Mouse (Mus musculus) ES-Bruce4 (cell line): ENCODE measurements around the gene Lin9. TPM values are rescaled to one million over a fixed set of nuclear protein-coding genes. Genes with fewer than 3 reads are reported as not detected.

Experiments
- H3K27ac ChIP-seq: 2 replicates; pipeline ENCODE4 v1.5.1; 2012; ENCODE audit warnings: low read length, inconsistent platforms; ENCODE audit not compliant: insufficient read depth
- H3K27me3 ChIP-seq: 2 replicates; pipeline ENCODE4 v1.6.1; 2012; ENCODE audit warnings: mild to moderate bottlenecking, low read length, inconsistent platforms; ENCODE audit not compliant: control insufficient read depth, poor library complexity, insufficient read depth, severe bottlenecking
- H3K36me3 ChIP-seq: 2 replicates; pipeline ENCODE4 v1.6.1; 2012; ENCODE audit warnings: inconsistent platforms, mild to moderate bottlenecking, low read length, moderate library complexity; ENCODE audit not compliant: control insufficient read depth, poor library complexity, insufficient read depth, severe bottlenecking
- H3K4me1 ChIP-seq: one replicate; pipeline ENCODE4 v1.8.1; 2011; ENCODE audit warnings: low read length; ENCODE audit not compliant: control insufficient read depth, insufficient read depth
- H3K4me3 ChIP-seq: 2 replicates; pipeline ENCODE4 v1.5.1; 2011; ENCODE audit warnings: low read depth, mild to moderate bottlenecking, low read length
- H3K9ac ChIP-seq: 2 replicates; pipeline ENCODE4 v1.6.1; 2012; ENCODE audit warnings: low read depth, mild to moderate bottlenecking, inconsistent platforms; ENCODE audit not compliant: poor library complexity, severe bottlenecking
- H3K9me3 ChIP-seq: replicated peaks from 2 replicates; pipeline ENCODE4 v1.6.1; 2012; ENCODE audit warnings: mild to moderate bottlenecking, low read length, inconsistent platforms; ENCODE audit not compliant: control insufficient read depth, poor library complexity, insufficient read depth, severe bottlenecking
- CTCF ChIP-seq: IDR thresholded peaks from one replicate; pipeline ENCODE4 v1.8.1; 2011; ENCODE audit warnings: low read depth, low read length
- EP300 ChIP-seq: IDR thresholded peaks from 2 replicates; pipeline ENCODE4 v1.6.1; 2011; ENCODE audit warnings: low read depth, low read length; ENCODE audit not compliant: insufficient read depth
- POLR2A ChIP-seq: IDR thresholded peaks from one replicate; pipeline ENCODE4 v1.8.1; 2011; ENCODE audit warnings: low read length; ENCODE audit not compliant: insufficient read depth
- polyA plus RNA-seq: library from polyadenylated mRNA; stranded (reverse); fragments of >200 nt; gene quantifications from 2 replicates; pipeline ENCODE4 v1.2.4, GENCODE M21; 2011; ENCODE audit warnings: low read depth; ENCODE audit not compliant: missing spikeins, insufficient read depth, insufficient read length

Lin9 gene
- polyA plus RNA-seq, 1 experiment: 30.0 TPM

- TF ChIP-seq CTCF (no peak), EP300 (no peak), POLR2A (no peak)
- Histone ChIP-seq H3K36me3 (no peaks in the 10 kb centered on the region), H3K4me1 (no peaks in the 10 kb centered on the region), H3K9ac (peak overlapping the region; percentile 97), H3K4me3 (no peak overlapping the region; the same call in 1 of the 2 replicates), H3K27me3 (no peaks in the 10 kb centered on the region), H3K9me3 (no peaks in the 10 kb centered on the region), H3K27ac (peak overlapping the region; percentile 40)
Observed at GRCm38 (mm10) chr1:180639416-180640401, 1.2 kb upstream of the Lin9 start.

- Histone ChIP-seq H3K27me3 (no peaks in the 10 kb centered on the region), H3K4me3 (peak overlapping the region; percentile 76), H3K27ac (peak overlapping the region; percentile 40), H3K9ac (peak overlapping the region; percentile 97), H3K36me3 (no peaks in the 10 kb centered on the region), H3K4me1 (no peaks in the 10 kb centered on the region), H3K9me3 (no peaks in the 10 kb centered on the region)
- TF ChIP-seq POLR2A (no peak), EP300 (no peak), CTCF (no peak)
Observed at GRCm38 (mm10) chr1:180640605-180641125, 285 bp upstream of the Lin9 start.

- H3K9me3 ChIP-seq: no peaks in the 10 kb centered on the region
- H3K4me3 ChIP-seq: peak overlapping the region; percentile 76
- no peaks in the 10 kb centered on the region for H3K36me3 ChIP-seq
- H3K27ac ChIP-seq: peak overlapping the region; percentile 46
- H3K4me1 ChIP-seq: no peaks in the 10 kb centered on the region
- H3K9ac ChIP-seq: peak overlapping the region; percentile 97
- TF ChIP-seq CTCF (no peak), POLR2A (no peak), EP300 (no peak)
- H3K27me3 ChIP-seq: no peaks in the 10 kb centered on the region
Observed at GRCm38 (mm10) chr1:180641518-180642227, 723 bp downstream of the Lin9 start.

- Histone ChIP-seq H3K27ac (no peak overlapping the region), H3K9me3 (no peaks in the 10 kb centered on the region), H3K27me3 (no peaks in the 10 kb centered on the region), H3K9ac (peak overlapping the region; percentile 97), H3K4me1 (no peaks in the 10 kb centered on the region), H3K36me3 (no peaks in the 10 kb centered on the region), H3K4me3 (peak overlapping the region; percentile 76)
- TF ChIP-seq EP300: no peak
- no peak for TF ChIP-seq CTCF
Observed at GRCm38 (mm10) chr1:180642228-180642564, 1.2 kb downstream of the Lin9 start.

DNA sequence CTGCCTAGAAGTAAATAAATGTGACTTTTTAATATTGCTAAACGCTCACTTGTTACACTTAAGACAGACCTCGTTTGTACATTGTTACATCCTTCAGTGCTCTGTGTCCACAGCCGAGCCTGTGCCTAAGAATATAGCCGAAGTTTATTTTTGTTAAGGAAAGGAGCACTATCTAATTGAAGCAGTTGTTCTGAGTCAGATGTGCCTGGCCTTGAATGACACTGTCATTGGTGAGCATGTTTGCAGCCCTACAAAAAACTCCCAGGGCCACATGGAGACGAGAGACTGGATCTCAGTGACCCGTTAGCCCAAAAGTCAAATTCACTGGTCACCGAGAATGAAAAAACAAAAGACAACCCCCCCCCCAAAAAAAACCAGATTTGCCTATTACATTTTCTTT is 50.3 kb downstream of the Lin9 start:
- Histone ChIP-seq H3K36me3 (peaks cover 5% of the 10 kb centered on the region), H3K9me3 (no peaks in the 10 kb centered on the region), H3K27ac (no peak overlapping the region), H3K9ac (no peak overlapping the region), H3K4me3 (no peak overlapping the region), H3K4me1 (no peaks in the 10 kb centered on the region), H3K27me3 (no peaks in the 10 kb centered on the region)
- no peak for TF ChIP-seq CTCF

DNA sequence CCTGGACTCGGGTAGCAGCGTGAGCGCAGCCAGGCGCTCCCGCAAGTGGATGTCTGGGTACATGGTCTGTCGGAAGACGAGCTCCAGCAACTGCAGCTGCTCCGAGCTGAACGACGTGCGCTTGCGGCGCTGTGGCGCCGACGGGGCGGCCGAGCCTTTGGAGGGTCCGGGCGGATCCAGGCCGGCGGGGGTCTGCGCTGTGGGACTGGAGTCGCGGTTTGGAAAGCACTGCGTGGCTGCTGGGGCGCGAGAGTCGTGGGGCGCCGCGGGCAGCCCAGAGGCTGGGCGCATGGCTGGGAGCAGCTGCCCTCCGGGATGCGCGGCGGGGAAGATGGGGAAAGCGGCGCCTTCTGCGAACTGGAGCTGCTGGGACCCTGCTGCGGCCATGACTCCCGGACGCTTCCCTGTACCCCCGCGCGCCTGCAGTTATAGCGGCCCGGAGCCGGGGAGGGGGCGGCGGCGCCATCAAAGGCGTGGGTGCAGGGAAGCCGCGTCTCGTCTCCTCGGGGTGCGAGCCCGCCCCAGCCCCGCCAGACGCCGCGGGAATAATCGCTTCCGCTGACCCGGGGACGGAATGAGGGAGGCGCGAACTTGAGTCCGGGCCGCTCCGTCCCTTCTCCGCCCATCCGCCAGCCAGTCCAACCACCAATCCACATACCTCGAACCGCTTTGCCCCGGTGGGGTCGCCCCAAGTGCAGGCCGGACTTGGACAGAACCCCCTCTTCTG is 55.8 kb downstream of the Lin9 start, which contains the start of gene Mixl1:
TSS of gene Mixl1 (minus strand) at position 409 of the 727 bp plus-strand sequence.
- Histone ChIP-seq H3K9me3 (no peaks in the 10 kb centered on the region), H3K9ac (peak within 1 kb of the TSS; percentile 56), H3K4me1 (no peaks in the 10 kb centered on the region), H3K27ac (no peak within 1 kb of the TSS), H3K36me3 (no peaks in the 10 kb centered on the region), H3K27me3 (no peaks in the 10 kb centered on the region), H3K4me3 (peak within 1 kb of the TSS; percentile 33)
- TF ChIP-seq POLR2A: no peak
- TF ChIP-seq EP300: no peak
- no peak for TF ChIP-seq CTCF
